Mouse (Mus musculus): ENCODE data around the gene Camkv. TPM values are rescaled to one million over a fixed set of nuclear protein-coding genes. Genes with fewer than 3 reads are reported as not detected.

Camkv gene
- total and polyA plus RNA-seq, 2 experiments from 2014 or later, result 61.5 to 87.4 TPM

GRCm38 (mm10) chr9:107900840-107901626 is 34.4 kb upstream of the Camkv start:
- peak; percentile 88 for TF ChIP-seq CTCF (IDR thresholded peaks at IDR 0.05; ENCODE audit: low read depth)
- H3K4me3 ChIP-seq (ENCODE audit: low read length), result peak overlapping the region; percentile 37
- no peaks in the 10 kb centered on the region for H3K4me1 ChIP-seq (ENCODE audit: insufficient read depth, low read length)
- peak overlapping the region; percentile 39 for H3K9ac ChIP-seq (replicated peaks; ENCODE audit: low read length)
- WGBS, result 4% methylated on average over 44 of the region's 44 CpGs
- peak overlapping the region; percentile 59 for H3K4me2 ChIP-seq (ENCODE audit: low read depth, low read length)
- H3K36me3 ChIP-seq (ENCODE audit: insufficient read depth, low read length), result no peaks in the 10 kb centered on the region; the same call in 1 of the 2 replicates
- H3K27me3 ChIP-seq (ENCODE audit: insufficient read depth, low read length), result no peaks in the 10 kb centered on the region
- DNase-seq (ENCODE audit: low spot score) (peak; percentile 93), ATAC-seq (peak; percentile 67)
- no peaks in the 10 kb centered on the region for H3K9me3 ChIP-seq (ENCODE audit: low read length)
- H3K27ac ChIP-seq, result peak overlapping the region; percentile 9; the same call in 1 of the 2 replicates

GRCm38 (mm10) chr9:107901627-107901914 is 33.9 kb upstream of the Camkv start:
- Histone ChIP-seq H3K36me3 (ENCODE audit: insufficient read depth, low read length) (no peaks in the 10 kb centered on the region; the same call in 1 of the 2 replicates), H3K9me3 (ENCODE audit: low read length) (no peaks in the 10 kb centered on the region), H3K27ac (no peak overlapping the region; the same call in 1 of the 2 replicates), H3K4me3 (ENCODE audit: low read length) (peak overlapping the region; percentile 37), H3K4me1 (ENCODE audit: insufficient read depth, low read length) (0 out of 2 replicates have a peak, but pooled peaks cover under 1% of the 10 kb centered on the region), H3K9ac (replicated peaks; ENCODE audit: low read length) (peak overlapping the region; percentile 39; the same call in 1 of the 2 replicates), H3K27me3 (ENCODE audit: insufficient read depth, low read length) (no peaks in the 10 kb centered on the region), H3K4me2 (ENCODE audit: low read depth, low read length) (peak overlapping the region; percentile 59)
- no peak for TF ChIP-seq CTCF (IDR thresholded peaks at IDR 0.05; ENCODE audit: low read depth)
- ATAC-seq, result no peak
- WGBS, result 15% methylated on average over 17 of the region's 17 CpGs
- no peak for DNase-seq (ENCODE audit: low spot score)

- H3K27me3 ChIP-seq (ENCODE audit: insufficient read depth, low read length), result no peaks in the 10 kb centered on the region
- ATAC-seq (peak; percentile 68), DNase-seq (ENCODE audit: low spot score) (peak; percentile 94)
- no peaks in the 10 kb centered on the region for H3K36me3 ChIP-seq (ENCODE audit: insufficient read depth, low read length)
- H3K4me3 ChIP-seq (ENCODE audit: low read length), result no peak overlapping the region
- no peaks in the 10 kb centered on the region for H3K9me3 ChIP-seq (ENCODE audit: low read length)
- no peak overlapping the region for H3K27ac ChIP-seq
- TF ChIP-seq CTCF (IDR thresholded peaks at IDR 0.05; ENCODE audit: low read depth), result peak; percentile 98
- no peak overlapping the region for H3K9ac ChIP-seq (replicated peaks; ENCODE audit: low read length)
- H3K4me2 ChIP-seq (ENCODE audit: low read depth, low read length), result no peak overlapping the region
- WGBS, result 2% methylated on average over 4 of the region's 4 CpGs
- H3K4me1 ChIP-seq (ENCODE audit: insufficient read depth, low read length), result 0 out of 2 replicates have a peak, but pooled peaks cover 3% of the 10 kb centered on the region
Observed at GRCm38 (mm10) chr9:107904726-107905125, 30.7 kb upstream of the Camkv start.

GRCm38 (mm10) chr9:107906252-107906966 is 29.1 kb upstream of the Camkv start, which contains the start of gene Mst1r:
TSS of gene Mst1r (plus strand) at chr9:107906873.
- Histone ChIP-seq H3K27me3 (ENCODE audit: insufficient read depth, low read length) (no peaks in the 10 kb centered on the region), H3K36me3 (ENCODE audit: insufficient read depth, low read length) (no peaks in the 10 kb centered on the region), H3K4me2 (ENCODE audit: low read depth, low read length) (peak within 1 kb of the TSS; percentile 47), H3K9me3 (ENCODE audit: low read length) (no peaks in the 10 kb centered on the region), H3K9ac (replicated peaks; ENCODE audit: low read length) (0 out of 2 replicates have a peak within 1 kb of the TSS, but pooled peaks have one; percentile 5), H3K4me3 (ENCODE audit: low read length) (peak within 1 kb of the TSS; percentile 10; the same call in 1 of the 2 replicates), H3K27ac (no peak within 1 kb of the TSS), H3K4me1 (ENCODE audit: insufficient read depth, low read length) (0 out of 2 replicates have a peak, but pooled peaks cover 3% of the 10 kb centered on the region)
- no peak for ATAC-seq
- no peak for TF ChIP-seq CTCF (IDR thresholded peaks at IDR 0.05; ENCODE audit: low read depth)
- WGBS, result 20% methylated on average over 19 of the region's 19 CpGs
- DNase-seq (ENCODE audit: low spot score), result peak; percentile 39

- 51% methylated on average over 31 of the region's 31 CpGs for WGBS
- no peak for TF ChIP-seq CTCF (IDR thresholded peaks at IDR 0.05; ENCODE audit: low read depth)
- H3K9me3 ChIP-seq (ENCODE audit: low read length), result no peaks in the 10 kb centered on the region
- H3K4me1 ChIP-seq (ENCODE audit: insufficient read depth, low read length), result 0 out of 2 replicates have a peak, but pooled peaks cover 3% of the 10 kb centered on the region
- H3K9ac ChIP-seq (replicated peaks; ENCODE audit: low read length), result 0 out of 2 replicates have a peak overlapping the region, but pooled peaks have one; percentile 5
- no peaks in the 10 kb centered on the region for H3K27me3 ChIP-seq (ENCODE audit: insufficient read depth, low read length)
- H3K27ac ChIP-seq, result no peak overlapping the region
- DNase-seq (ENCODE audit: low spot score) (no peak), ATAC-seq (no peak)
- H3K36me3 ChIP-seq (ENCODE audit: insufficient read depth, low read length), result no peaks in the 10 kb centered on the region
- peak overlapping the region; percentile 47 for H3K4me2 ChIP-seq (ENCODE audit: low read depth, low read length)
- H3K4me3 ChIP-seq (ENCODE audit: low read length), result peak overlapping the region; percentile 10; the same call in 1 of the 2 replicates
Observed at GRCm38 (mm10) chr9:107906967-107907800, 28.3 kb upstream of the Camkv start.

- no peak overlapping the region for H3K27ac ChIP-seq
- no peak overlapping the region for H3K4me3 ChIP-seq (ENCODE audit: low read length)
- TF ChIP-seq CTCF (IDR thresholded peaks at IDR 0.05; ENCODE audit: low read depth), result no peak
- H3K4me2 ChIP-seq (ENCODE audit: low read depth, low read length), result no peak overlapping the region
- H3K27me3 ChIP-seq (ENCODE audit: insufficient read depth, low read length), result no peaks in the 10 kb centered on the region
- 71% methylated on average over 14 of the region's 14 CpGs for WGBS
- H3K9ac ChIP-seq (replicated peaks; ENCODE audit: low read length), result no peak overlapping the region
- no peaks in the 10 kb centered on the region for H3K9me3 ChIP-seq (ENCODE audit: low read length)
- DNase-seq (ENCODE audit: low spot score), result no peak
- no peaks in the 10 kb centered on the region for H3K36me3 ChIP-seq (ENCODE audit: insufficient read depth, low read length)
- H3K4me1 ChIP-seq (ENCODE audit: insufficient read depth, low read length), result 0 out of 2 replicates have a peak, but pooled peaks cover 3% of the 10 kb centered on the region
- no peak for ATAC-seq
Observed at GRCm38 (mm10) chr9:107907801-107908120, 27.7 kb upstream of the Camkv start.

Measured in hindbrain, postnatal 0 days (tissue).